9 mouse cellular contexts compared by ENCODE assay signal in genomic region chr10:120477501-120477900, GRCm38 (mm10). TPM values are rescaled to one million over a fixed set of nuclear protein-coding genes. Genes with fewer than 3 reads are reported as not detected.
DNase-seq lines count a peak whose midpoint lies in the region; ATAC-seq and TF ChIP-seq lines count a peak whose summit lies in the region.
"Had no signal": no experiment of that assay in that cellular context is flagged by ENCODE, and none has a peak within 500 bp of the region (broad histone marks: within the 10 kb centered on the region; RNA-seq: fewer than 3 reads in every experiment).

No protein-coding gene starts in this region.

- H3K4me3 ChIP-seq in G1E (ENCODE audit: low read depth, low read length), result 0 out of 2 replicates have a peak overlapping the region, but pooled peaks have one; percentile 16
- H3K4me3 ChIP-seq in forebrain, embryonic 12.5 days (replicated peaks), result peak overlapping the region; percentile 79
- H3K4me3 ChIP-seq in kidney, postnatal 0 days (replicated peaks; ENCODE audit: low read depth, low read length), result peak overlapping the region; percentile 84
- peak overlapping the region; percentile 70 for H3K4me3 ChIP-seq in midbrain, embryonic 13.5 days (replicated peaks)

- H3K9ac ChIP-seq in forebrain, embryonic 12.5 days, result peak overlapping the region; percentile 97
- H3K9ac ChIP-seq in kidney, postnatal 0 days (ENCODE audit: low read depth, low read length), result peak overlapping the region; percentile 88
- peak overlapping the region; percentile 76 for H3K9ac ChIP-seq in midbrain, embryonic 13.5 days (replicated peaks)

- peak overlapping the region; percentile 93 for H3K4me2 ChIP-seq in forebrain, embryonic 12.5 days
- H3K4me2 ChIP-seq in kidney, postnatal 0 days (ENCODE audit: low read length), result peak overlapping the region; percentile 99
- H3K4me2 ChIP-seq in midbrain, embryonic 13.5 days (replicated peaks), result peak overlapping the region; percentile 97

- ATAC-seq in G1E (ENCODE audit: extremely low read depth, insufficient number of reproducible peaks, low FRiP score, poor library complexity, severe bottlenecking), result no peak
- no peak; the same call in 1 of the 2 replicates for ATAC-seq in forebrain, embryonic 12.5 days (ENCODE audit: low FRiP score)
- ATAC-seq in kidney, postnatal 0 days (replicated peaks; ENCODE audit: low FRiP score, low read depth), result 0 out of 2 replicates have a peak, but pooled peaks have one; percentile 19
- peak; percentile 25; the same call in 1 of the 2 replicates for ATAC-seq in midbrain, embryonic 13.5 days

- no peak for TF ChIP-seq CTCF in G1E (IDR thresholded peaks at IDR 0.05; ENCODE audit: low read depth, low read length)
- no peak for TF ChIP-seq CTCF in kidney, postnatal 0 days (IDR thresholded peaks at IDR 0.05; ENCODE audit: low read depth)

- 0% methylated on average over 21 of the region's 21 CpGs for WGBS in forebrain, embryonic 12.5 days
- under 1% methylated on average over 21 of the region's 21 CpGs for WGBS in kidney, postnatal 0 days
- WGBS in midbrain, embryonic 13.5 days, result 0% methylated on average over 21 of the region's 21 CpGs

- H3K27me3 ChIP-seq in G1E (ENCODE audit: insufficient read depth, low read length), result no peaks in the 10 kb centered on the region
- no peaks in the 10 kb centered on the region for H3K27me3 ChIP-seq in forebrain, embryonic 12.5 days
- H3K27me3 ChIP-seq in kidney, postnatal 0 days (ENCODE audit: insufficient read depth, low read length), result no peaks in the 10 kb centered on the region
- H3K27me3 ChIP-seq in midbrain, embryonic 13.5 days, result peaks cover 43% of the 10 kb centered on the region

- no peaks in the 10 kb centered on the region for H3K36me3 ChIP-seq in G1E (replicated peaks)
- H3K36me3 ChIP-seq in forebrain, embryonic 12.5 days (replicated peaks), result no peaks in the 10 kb centered on the region
- H3K36me3 ChIP-seq in kidney, postnatal 0 days (ENCODE audit: insufficient read depth, low read length), result no peaks in the 10 kb centered on the region
- no peaks in the 10 kb centered on the region for H3K36me3 ChIP-seq in midbrain, embryonic 13.5 days

- peak overlapping the region; percentile 92 for H3K27ac ChIP-seq in forebrain, embryonic 12.5 days
- peak overlapping the region; percentile 85 for H3K27ac ChIP-seq in kidney, postnatal 0 days
- H3K27ac ChIP-seq in midbrain, embryonic 13.5 days, result no peak overlapping the region

- peak; percentile 6 to 12 for DNase-seq in cerebellum, postnatal 14 days
- no peak for DNase-seq in cerebellum, adult 9-10 months
- DNase-seq in G1E (ENCODE audit: low spot score), result no peak
- peak; percentile 49 for DNase-seq in kidney, postnatal 0 days (ENCODE audit: low spot score)
- DNase-seq in spleen, postnatal 10 days (ENCODE audit: low spot score in 2 of 2), result no peak
- no peak for DNase-seq in right cerebral cortex, postnatal 10 days (ENCODE audit: low spot score in 2 of 2)

- H3K9me3 ChIP-seq in G1E (replicated peaks), result peaks cover 59% of the 10 kb centered on the region
- no peaks in the 10 kb centered on the region for H3K9me3 ChIP-seq in forebrain, embryonic 12.5 days
- no peaks in the 10 kb centered on the region for H3K9me3 ChIP-seq in kidney, postnatal 0 days (replicated peaks; ENCODE audit: low read length)
- H3K9me3 ChIP-seq in midbrain, embryonic 13.5 days, result no peaks in the 10 kb centered on the region

- no peaks in the 10 kb centered on the region for H3K4me1 ChIP-seq in G1E (ENCODE audit: insufficient read depth, low read depth, low read length)
- peaks cover 42% of the 10 kb centered on the region for H3K4me1 ChIP-seq in forebrain, embryonic 12.5 days
- H3K4me1 ChIP-seq in kidney, postnatal 0 days (replicated peaks; ENCODE audit: insufficient read depth, low read length), result no peaks in the 10 kb centered on the region; the same call in none of the 2 replicates
- peaks cover 44% of the 10 kb centered on the region for H3K4me1 ChIP-seq in midbrain, embryonic 13.5 days (replicated peaks)

RNA-seq across cellular contexts. Expression of gene Hmga2, which starts 1.2 kb away (rescaled TPM):
- total RNA-seq in G1E (2014; fragmentation: Nextera tagmentation), result 0.60 and 0.87 TPM in 2 replicates
- 0.06 and 0.33 TPM in 2 replicates for total RNA-seq in G1E (2017)
- polyA plus RNA-seq in G1E (2012), result not detected in 2 replicates
- 48.7 and 48.9 TPM in 2 replicates for polyA plus RNA-seq in forebrain, embryonic 12.5 days (2016; fragmentation: Nextera tagmentation; extraction: Ambion mirVana)
- polyA plus RNA-seq in kidney, postnatal 0 days (2015; fragmentation: Nextera tagmentation; extraction: Ambion mirVana), result 7.8 and 8.1 TPM in 2 replicates
- 3.6 and 4.2 TPM in 2 replicates for polyA plus RNA-seq in midbrain, embryonic 13.5 days (2015; fragmentation: Nextera tagmentation; extraction: Ambion mirVana)
- total RNA-seq: gastrocnemius, postnatal 36 days had no signal

Comparison
In these comparisons a context has a peak if more than half of its experiments do, and no peak if none do; other contexts are left out.
1. DNase-seq: peak in cerebellum, postnatal 14 days (2 of 2) and kidney, postnatal 0 days (single experiment); none in cerebellum, adult 9-10 months (single experiment), G1E (single experiment), spleen, postnatal 10 days (0 of 2) and right cerebral cortex, postnatal 10 days (0 of 2).
2. ATAC-seq: peak in kidney, postnatal 0 days (single experiment) and midbrain, embryonic 13.5 days (single experiment); none in G1E (single experiment) and forebrain, embryonic 12.5 days (single experiment).
3. H3K4me3 ChIP-seq: peak in every context shown above with its lines; median percentile 84 in kidney, postnatal 0 days; 79 in forebrain, embryonic 12.5 days; 70 in midbrain, embryonic 13.5 days; 16 in G1E.
4. Peak in every context shown above with its lines, with median percentiles within 50 percentile points of each other: H3K4me2 ChIP-seq and H3K9ac ChIP-seq.